Comparison of ENCODE assay signal across 2 mouse cellular contexts in the genomic region with DNA sequence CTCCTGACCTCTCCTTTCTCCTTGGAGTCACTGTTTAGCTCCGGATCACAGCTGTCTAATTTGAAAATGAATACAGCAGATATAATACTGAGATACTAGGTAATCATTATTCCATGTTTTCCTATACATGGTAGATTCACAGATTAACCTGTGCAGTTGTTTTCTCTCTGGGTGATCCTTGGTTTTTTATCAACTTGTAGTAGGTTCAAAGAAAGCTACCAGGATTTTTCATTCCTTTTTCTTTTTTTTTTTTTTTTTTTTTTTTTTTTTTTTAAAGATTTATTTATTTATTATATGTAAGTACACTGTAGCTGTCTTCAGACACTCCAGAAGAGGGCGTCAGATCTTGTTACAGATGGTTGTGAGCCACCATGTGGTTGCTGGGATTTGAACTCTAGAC. TPM values are rescaled to one million over a fixed set of nuclear protein-coding genes. Genes with fewer than 3 reads are reported as not detected.
DNase-seq lines count a peak whose midpoint lies in the region; TF ChIP-seq lines count a peak whose summit lies in the region.
"Not testable (repeated sequence)": the region's sequence is repeated elsewhere in the genome, so short reads cannot be mapped to it uniquely, and the experiment has no call there.

No protein-coding gene starts in this region.

- in situ Hi-C loops in ES-E14 (cut with MboI; ENCODE audit: low sequenced_read_pairs in 2 of 2, unreplicated experiment in 2 of 2), result not testable (repeated sequence)

- H3K27me3 ChIP-seq in MEL (ENCODE audit: control insufficient read depth in 1 of 2, insufficient read depth in 2 of 2, low read length in 2 of 2), result not testable (repeated sequence)

- not testable (repeated sequence) for H3K4me3 ChIP-seq in ES-E14 (ENCODE audit: insufficient read depth in 1 of 2, low read depth in 1 of 2, low read length in 2 of 2, poor library complexity in 1 of 2, severe bottlenecking in 1 of 2); MEL (ENCODE audit: control insufficient read depth in 1 of 2, insufficient read depth in 1 of 2, low read depth in 2 of 2, low read length in 2 of 2)

- H3K4me1 ChIP-seq in ES-E14 (ENCODE audit: control insufficient read depth in 2 of 2, insufficient read depth in 2 of 2, low read length in 2 of 2, poor library complexity in 1 of 2); MEL (ENCODE audit: control insufficient read depth in 1 of 2, insufficient read depth in 2 of 2, low read length in 2 of 2): not testable (repeated sequence)

- not testable (repeated sequence) for H3K9ac ChIP-seq in ES-E14 (ENCODE audit: insufficient read depth, low read depth, low read length, poor library complexity, severe bottlenecking); MEL (ENCODE audit: control insufficient read depth, low read depth, low read length, poor library complexity, severe bottlenecking)

- not testable (repeated sequence) for TF ChIP-seq POLR2A in MEL (IDR thresholded peaks at IDR 0.05; ENCODE audit: control insufficient read depth in 1 of 2, insufficient read depth in 1 of 2, low read depth in 1 of 2, low read length in 2 of 2, poor library complexity in 1 of 2)

- not testable (repeated sequence) for TF ChIP-seq EP300 in MEL (IDR thresholded peaks at IDR 0.05; ENCODE audit: low read depth in 1 of 2, low read length in 2 of 2)

- not testable (repeated sequence) for TF ChIP-seq RAD21 in MEL (IDR thresholded peaks at IDR 0.05; ENCODE audit: low read depth, low read length)

- not testable (repeated sequence) for DNase-seq in ES-E14 (ENCODE audit: low read depth, low spot score); MEL (ENCODE audit: low read depth, low spot score)

- H3K27ac ChIP-seq in ES-E14 (ENCODE audit: insufficient read depth, low read depth, low read length, poor library complexity, severe bottlenecking); MEL (ENCODE audit: control insufficient read depth, low read depth, low read length): not testable (repeated sequence)

- not testable (repeated sequence) for TF ChIP-seq CTCF in MEL (IDR thresholded peaks at IDR 0.05 in 2 of 3, conservative IDR thresholded peaks at IDR 0.05 in 1 of 3; ENCODE audit: control insufficient read depth in 1 of 3, insufficient read depth in 1 of 3, low read depth in 2 of 3, low read length in 3 of 3, poor library complexity in 1 of 3, severe bottlenecking in 1 of 3)

- H3K79me2 ChIP-seq in MEL (ENCODE audit: control insufficient read depth, insufficient read depth, low read length, poor library complexity), result not testable (repeated sequence)

- H3K36me3 ChIP-seq in ES-E14 (ENCODE audit: control insufficient read depth, insufficient read depth, low read length, poor library complexity, severe bottlenecking); MEL (ENCODE audit: control insufficient read depth in 1 of 2, insufficient read depth in 2 of 2, low read length in 2 of 2): not testable (repeated sequence)

- not testable (repeated sequence) for H3K9me3 ChIP-seq in ES-E14 (ENCODE audit: control insufficient read depth, insufficient read depth, low read depth, low read length); MEL (replicated peaks; ENCODE audit: insufficient read depth, low read length)

TF ChIP-seq in ES-E14, 5 proteins besides CTCF, POLR2A, EP300 and RAD21:
- peak; percentile 76 for TF ChIP-seq ZNF384 (IDR thresholded peaks at IDR 0.05; ENCODE audit: low read depth, low read length)

TF ChIP-seq in MEL, 35 proteins besides CTCF, POLR2A, EP300 and RAD21:
- 0 out of 2 replicates have a peak, but pooled peaks have one; percentile 52 for TF ChIP-seq ZNF384 (IDR thresholded peaks at IDR 0.05; ENCODE audit: low read depth, low read length)

RNA-seq across cellular contexts. Expression of a gene that starts 35.7 kb away (rescaled TPM):
- 11.7 and 12.0 TPM in 2 replicates for total RNA-seq in ES-E14 (2012; rRNA removed)
- 10.9 and 12.6 TPM in 2 replicates for total RNA-seq in MEL (2012; rRNA removed)
- 10 to 100 TPM in 1 of 2 experiments, not detected in 1; 12.3 TPM for polyA plus RNA-seq in MEL (2012; ENCODE audit: insufficient read depth in 1 of 2, insufficient read length in 2 of 2, low read depth in 1 of 2, low replicate concordance in 2 of 2, missing spikeins in 1 of 2)

RNA-seq across cellular contexts. Expression of a gene that starts 39.1 kb away (rescaled TPM):
- total RNA-seq in ES-E14 (2012; rRNA removed) (32.5 and 39.0 TPM in 2 replicates), MEL (2012; rRNA removed) (21.4 and 26.2 TPM in 2 replicates)
- polyA plus RNA-seq in MEL (2012; ENCODE audit: insufficient read depth in 1 of 2, insufficient read length in 2 of 2, low read depth in 1 of 2, low replicate concordance in 2 of 2, missing spikeins in 1 of 2), result 10 to 100 TPM in 1 of 2 experiments, not detected in 1; 24.9 TPM

RNA-seq across cellular contexts. Expression of a gene that starts 45.5 kb away (rescaled TPM):
- 148 and 215 TPM in 2 replicates for total RNA-seq in ES-E14 (2012; rRNA removed)
- total RNA-seq in MEL (2012; rRNA removed), result 255 and 284 TPM in 2 replicates
- polyA plus RNA-seq in MEL (2012; ENCODE audit: insufficient read depth in 1 of 2, insufficient read length in 2 of 2, low read depth in 1 of 2, low replicate concordance in 2 of 2, missing spikeins in 1 of 2), result 100 to 1,000 TPM in 1 of 2 experiments, not detected in 1; 309 TPM
